Mouse (Mus musculus): Measurements from ENCODE around the gene Tead3.

The Tead3 gene

DNA sequence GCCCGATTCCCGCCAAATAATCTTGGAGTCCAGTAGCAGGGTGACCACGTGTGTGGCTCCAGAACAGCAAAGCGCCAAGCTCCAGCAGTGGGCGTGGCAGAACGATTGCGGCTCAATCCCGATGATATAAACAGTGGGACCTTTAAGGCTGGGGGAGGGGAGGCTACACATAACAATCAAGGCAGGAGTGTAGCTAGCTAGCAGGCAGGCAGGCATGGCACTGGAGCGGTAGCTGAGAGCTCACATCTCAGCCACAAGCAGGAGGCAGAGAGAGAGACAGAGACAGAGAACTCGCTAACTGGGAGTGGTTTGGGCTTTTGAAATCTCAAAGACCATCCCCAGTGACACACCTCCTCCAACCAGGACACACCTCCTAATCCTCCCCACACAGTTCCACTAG, 45.4 kb downstream of the Tead3 start:
- no peak for DNase-seq (ENCODE audit: low read depth)

DNA sequence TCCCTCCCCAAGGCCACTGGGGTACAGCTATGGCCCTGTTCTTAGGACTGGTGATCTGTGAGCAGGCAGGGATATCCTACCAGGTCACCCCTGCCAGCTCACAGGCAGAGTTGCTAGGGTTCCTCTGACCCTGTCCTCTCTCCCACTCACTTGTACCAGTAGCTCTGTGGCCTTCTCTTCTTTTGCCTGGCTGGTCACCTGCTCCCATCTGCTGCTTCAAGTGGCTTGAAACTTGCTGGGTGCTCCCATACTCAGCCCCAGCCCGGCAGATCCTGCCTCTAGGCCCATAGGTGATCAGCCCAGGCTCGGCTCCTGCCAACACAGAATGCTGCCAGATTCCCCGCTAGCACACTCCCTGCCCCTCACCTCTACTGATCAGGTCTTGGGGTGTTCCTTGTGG, 49.8 kb downstream of the Tead3 start:
- DNase-seq (ENCODE audit: low read depth) = no peak

DNA sequence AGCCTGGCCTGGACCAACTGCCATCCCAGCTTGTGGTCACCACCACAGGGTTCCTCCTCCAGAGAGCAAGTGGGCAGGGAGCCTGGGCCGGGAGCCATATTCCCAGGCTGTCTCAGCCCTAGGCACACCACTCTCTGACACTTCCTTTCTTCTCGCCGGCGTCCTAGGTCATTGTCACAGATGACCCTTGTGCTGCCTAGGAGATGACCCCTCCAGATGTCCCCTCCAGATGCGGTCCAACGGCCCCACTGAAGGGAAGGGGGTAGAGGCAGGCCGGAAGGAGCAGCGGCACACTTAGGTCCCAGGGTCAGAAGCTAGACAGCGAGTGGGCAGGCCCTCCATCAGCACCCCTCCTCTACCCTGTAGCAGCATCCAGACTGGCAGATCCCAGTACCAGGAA, 50.3 kb downstream of the Tead3 start:
- DNase-seq (ENCODE audit: low read depth) = no peak

DNA sequence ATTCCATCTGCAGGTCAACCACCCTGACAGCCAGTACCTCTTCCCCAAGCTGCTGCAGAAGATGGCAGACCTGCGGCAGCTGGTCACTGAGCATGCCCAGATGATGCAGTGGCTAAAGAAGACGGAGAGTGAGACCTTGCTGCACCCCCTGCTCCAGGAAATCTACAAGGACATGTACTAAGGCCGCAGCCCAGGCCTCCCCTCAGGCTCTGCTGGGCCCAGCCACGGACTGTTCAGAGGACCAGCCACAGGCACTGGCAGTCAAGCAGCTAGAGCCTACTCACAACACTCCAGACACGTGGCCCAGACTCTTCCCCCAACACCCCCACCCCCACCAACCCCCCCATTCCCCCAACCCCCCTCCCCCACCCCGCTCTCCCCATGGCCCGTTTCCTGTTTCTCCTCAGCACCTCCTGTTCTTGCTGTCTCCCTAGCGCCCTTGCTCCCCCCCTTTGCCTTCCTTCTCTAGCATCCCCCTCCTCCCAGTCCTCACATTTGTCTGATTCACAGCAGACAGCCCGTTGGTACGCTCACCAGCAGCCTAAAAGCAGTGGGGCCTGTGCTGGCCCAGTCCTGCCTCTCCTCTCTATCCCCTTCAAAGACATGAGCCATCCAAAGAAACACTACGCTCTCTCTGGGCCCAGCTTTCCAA, 50.8 kb downstream of the Tead3 start:
- DNase-seq (ENCODE audit: low read depth) = no peak

DNA sequence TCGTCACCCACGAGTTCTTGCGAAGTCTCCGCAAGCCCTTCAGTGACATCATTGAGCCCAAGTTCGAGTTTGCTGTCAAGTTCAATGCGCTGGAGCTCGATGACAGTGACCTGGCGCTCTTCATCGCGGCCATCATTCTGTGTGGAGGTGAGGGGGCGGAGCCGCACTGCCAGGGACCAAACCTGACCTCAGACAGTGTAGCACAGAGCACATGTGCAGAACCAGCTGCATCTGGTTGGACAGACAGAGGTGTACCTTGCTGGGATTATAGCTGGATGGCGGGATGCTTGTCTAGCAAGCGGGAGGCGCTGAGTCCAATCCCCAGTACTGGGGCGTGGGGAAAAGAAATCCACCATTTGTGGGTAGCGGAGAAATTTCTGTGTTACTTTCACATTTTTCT, 51.7 kb downstream of the Tead3 start:
- no peak for DNase-seq (ENCODE audit: low read depth)

DNA sequence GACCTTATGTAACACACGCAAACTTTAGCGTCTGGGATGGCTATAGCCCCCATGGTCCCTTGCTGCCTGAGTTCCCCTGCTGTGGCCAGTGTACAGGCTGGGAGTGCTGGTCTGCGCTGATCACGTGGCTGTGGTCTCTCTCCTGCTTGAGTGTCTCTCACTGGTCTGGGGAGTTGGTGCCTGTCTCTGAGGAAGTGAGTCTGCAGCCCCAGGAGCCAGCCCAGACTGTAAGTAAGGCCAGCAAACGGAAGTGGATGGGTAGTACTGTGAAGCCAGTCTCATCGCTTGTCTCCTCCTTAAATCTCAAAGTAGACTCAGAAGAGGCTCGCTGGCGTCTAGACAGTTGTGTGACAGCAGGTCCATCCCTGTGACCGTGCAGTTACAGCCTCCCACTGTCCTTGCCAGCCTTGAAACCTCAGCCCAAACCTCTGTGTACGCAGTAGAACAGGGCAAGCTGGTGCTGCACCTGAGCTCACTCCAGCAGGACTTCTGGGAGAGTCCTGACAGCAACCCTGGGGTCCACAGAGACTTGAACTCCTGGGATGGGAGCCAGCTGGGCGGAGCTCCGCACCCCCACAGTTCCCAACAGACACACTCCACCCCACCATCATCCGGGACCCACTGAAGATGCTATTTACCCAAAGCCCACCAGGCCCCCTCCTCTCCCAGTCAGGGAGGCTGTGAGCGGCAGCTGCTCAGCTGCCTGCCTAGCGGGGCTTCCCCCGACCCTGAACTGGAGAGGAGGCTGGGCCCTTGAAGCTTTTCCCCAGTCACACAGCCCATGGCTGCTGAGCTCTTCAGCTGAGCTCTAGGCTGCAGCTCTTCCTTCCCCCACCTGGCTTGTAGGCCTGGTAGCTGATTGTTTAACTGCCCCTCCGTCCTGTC, 55.9 kb downstream of the Tead3 start:
- no peak for DNase-seq (ENCODE audit: low read depth)

DNA sequence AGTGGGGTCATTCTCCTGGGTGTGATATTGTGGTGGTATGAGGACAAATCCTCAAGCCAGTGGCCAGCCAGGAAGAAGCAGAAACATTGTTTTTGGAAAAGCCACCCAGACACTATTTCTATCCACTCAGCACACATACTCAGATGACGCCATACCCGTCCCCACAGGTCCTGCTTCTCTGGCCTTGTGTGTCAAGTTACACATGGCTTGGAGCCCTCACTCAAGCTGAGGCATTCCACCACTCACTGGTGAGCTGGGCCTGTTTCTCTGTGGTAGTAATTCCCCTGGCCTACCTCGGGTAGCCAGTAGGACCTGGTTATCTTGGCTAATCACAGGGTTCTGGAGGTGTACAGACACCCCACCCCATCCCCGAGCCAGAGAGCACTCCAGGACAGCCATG, 56.9 kb downstream of the Tead3 start:
- DNase-seq (ENCODE audit: low read depth) = no peak

DNA sequence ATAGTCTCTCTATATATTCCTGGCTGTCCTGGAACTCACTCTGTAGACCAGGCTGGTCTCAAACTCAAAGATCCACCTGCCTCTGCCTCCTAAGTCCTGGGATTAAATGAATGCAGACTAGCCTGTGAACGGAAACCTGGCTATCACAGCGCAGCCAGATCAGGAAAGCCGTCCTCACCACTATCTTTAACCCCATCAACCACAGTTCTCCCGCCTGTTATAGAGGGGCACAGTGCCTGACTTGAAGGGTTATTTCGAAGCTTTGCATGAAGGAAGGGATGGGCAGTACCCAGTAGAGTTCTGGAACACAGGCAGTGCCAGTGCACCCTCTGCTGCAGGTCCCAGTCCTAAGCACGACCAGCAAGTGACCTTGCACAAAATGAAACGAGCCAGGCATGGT, 59.3 kb downstream of the Tead3 start:
- DNase-seq (ENCODE audit: low read depth) = no peak

DNA sequence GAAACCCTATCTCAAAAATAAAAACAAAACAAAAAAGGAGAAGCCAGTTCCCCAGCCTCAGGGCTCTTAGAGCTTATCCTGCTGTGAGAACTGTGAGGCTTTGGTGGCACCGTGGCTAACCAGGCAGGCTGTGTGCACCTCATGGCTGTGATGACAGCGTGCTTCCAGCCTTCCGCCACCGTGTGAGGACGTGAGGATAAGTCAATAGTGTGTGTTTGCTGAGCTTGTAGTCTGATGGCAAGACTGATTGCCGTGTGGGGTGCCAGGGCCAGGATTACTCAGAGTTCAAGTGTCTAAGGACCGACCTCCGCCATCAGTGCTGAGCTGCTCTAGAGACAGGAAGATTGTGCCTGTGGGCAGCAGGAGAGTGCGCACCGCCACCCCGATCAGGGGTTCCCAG, 59.9 kb downstream of the Tead3 start:
- no peak for DNase-seq (ENCODE audit: low read depth)

DNA sequence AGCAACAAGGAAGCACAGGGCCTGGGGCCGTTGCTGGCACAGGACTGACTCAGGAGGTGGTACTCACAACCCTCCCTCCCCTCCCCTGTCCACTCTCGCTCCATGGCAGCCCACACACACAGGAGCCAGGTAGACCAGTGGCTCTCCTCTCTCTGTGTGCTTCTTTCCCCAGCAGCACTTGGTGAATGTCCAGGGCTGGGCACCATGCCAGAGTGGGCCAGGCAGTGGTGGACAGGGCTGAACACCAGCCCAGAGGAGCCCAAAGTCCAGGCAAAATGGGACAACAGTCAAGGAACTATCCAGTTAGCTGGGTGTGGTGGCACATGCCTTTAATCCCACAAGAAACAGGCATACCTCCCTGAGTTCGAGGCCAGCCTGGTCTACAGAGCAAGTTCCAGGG, 60.4 kb downstream of the Tead3 start:
- no peak for DNase-seq (ENCODE audit: low read depth)

DNA sequence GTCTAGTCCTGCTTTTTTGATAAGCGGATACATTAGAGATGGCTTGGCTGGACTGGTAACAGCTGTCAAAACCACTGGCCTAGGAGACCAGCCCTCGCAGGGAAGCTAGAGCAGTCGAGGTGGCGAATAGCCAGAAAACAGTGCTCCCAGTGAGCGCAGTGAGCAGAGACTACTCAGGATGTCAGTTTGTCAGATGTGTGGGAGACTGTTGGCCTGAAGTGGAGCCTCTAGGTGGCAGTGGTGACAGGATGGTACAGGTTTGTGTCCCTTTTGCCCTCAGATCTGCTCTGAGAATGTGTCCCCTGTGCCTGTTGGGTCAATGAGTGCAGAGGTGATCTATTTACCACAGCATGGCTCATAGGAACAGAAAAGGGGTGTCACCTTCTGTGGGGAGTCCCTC, 62.6 kb downstream of the Tead3 start:
- DNase-seq (ENCODE audit: low read depth) = peak; percentile 53

DNA sequence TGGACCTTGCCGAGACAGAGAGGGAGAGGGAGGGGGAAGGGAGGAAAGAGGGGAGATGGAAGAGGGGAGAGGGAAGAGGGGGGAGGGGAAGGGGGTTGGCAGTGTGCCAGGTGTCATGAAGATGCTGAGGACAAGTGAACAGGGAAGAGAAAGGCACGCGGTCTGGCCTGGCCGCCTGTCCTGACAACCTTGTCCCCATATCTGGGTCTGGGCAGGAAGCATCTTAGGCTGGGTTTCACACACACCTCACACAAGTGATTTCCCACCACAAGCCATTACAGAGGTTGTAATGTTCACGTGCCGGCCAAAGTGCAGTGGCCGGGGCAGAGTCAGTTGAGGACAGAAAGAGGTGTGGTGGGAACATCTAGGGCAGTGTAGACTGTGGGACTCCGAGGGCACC, 63.0 kb downstream of the Tead3 start:
- DNase-seq (ENCODE audit: low read depth) = no peak

DNA sequence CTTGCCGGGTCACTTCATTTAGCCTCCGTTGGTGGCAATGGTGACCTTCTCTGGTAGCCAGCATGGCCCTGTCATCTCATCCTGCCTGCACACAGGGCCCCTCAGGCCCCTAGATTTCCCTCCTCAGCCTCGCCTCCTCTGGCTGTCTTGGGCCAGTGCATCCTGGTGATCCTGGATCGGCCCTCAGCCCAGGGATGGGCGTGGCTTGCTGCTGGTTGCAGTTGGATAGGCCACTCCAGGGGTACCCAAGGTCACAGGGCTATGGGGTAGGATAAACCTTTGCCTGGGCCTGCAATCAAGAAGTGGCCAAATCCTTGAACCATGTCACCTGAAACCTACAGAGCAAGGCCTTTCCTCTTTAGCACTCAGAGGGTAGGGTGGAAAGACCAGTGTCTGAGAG, 63.7 kb downstream of the Tead3 start:
- DNase-seq (ENCODE audit: low read depth) = no peak

DNA sequence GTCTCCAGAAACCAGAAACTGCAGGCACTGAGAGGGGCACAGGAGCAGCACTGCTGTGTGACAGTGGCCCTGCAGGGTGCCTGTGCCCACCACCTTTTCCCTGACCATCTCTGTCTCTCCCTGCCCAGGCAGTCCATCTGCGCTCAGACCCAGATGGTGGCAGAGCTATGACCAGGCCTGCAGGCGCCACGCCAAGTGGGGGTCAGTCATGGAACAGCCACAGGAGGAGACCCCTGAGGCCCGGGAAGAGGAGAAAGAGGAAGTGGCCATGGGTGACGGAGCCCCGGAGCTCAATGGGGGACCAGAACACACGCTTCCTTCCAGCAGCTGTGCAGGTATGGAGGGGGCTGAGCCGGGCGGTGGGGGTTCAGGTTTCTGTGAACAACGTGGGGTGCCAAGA, 64.5 kb downstream of the Tead3 start:
- no peak for DNase-seq (ENCODE audit: low read depth)

DNA sequence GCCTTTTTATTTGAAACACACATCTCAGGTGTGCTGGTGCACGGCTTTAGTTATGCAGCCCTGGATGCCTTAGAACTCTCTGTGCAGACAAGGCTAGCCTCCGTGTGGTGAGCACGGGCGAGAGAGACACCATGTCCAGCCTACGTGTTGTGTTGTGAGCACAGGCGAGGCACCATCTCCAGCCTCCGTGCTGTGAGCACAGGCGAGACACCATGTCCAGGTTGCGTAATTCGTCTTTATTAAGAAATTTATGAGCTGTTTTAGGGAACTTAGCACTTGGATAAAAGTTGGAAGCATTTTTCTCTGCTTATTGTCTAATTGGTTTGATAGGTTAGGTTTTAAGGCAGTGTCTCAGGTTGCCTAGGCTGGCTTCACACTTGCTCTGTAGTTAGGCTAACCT, 67.4 kb downstream of the Tead3 start:
- DNase-seq (ENCODE audit: low read depth) = no peak

DNA sequence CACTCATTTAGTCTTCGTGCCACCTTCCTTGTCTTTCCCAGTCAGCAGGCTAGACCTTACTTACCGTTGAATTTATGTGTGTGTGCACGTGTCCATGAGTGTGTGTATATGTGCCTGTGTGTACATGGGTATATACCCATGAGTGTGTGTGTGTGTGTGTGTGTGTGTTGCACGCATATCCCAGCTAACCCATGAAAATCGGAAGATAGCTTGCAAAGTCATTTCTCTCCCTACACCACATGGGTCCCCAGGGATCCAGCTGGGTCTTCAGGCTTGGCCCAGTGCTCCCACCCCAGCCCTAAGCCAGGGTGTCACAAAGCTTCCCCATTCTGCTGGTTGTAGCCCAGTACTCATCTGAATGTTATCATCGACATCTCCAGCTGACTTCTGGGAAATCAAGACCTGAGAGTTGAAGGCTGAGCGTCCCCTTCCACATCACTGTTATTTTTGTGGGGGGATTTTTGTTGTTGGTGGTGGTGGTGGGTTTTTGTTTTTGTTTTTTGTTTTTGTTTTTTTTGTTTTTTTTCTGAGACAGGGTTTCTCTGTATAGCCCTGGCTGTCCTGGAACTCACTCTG, 68.7 kb downstream of the Tead3 start:
- no peak for DNase-seq (ENCODE audit: low read depth)
